Mouse (Mus musculus) megakaryocyte, embryonic 14.5 days (primary cell): ENCODE measurements at regions not wholly inside any gene's neighbourhood (a gene's known extent, or its start where the extent isn't known, plus 50 kb on each side); places are given as distances from the start of the nearest gene placed in this dataset.

ENCODE experiments used
- FLI1 ChIP-seq: IDR thresholded peaks from 2 replicates; pipeline ENCODE4 v1.6.1; 2012; ENCODE audit warnings: low read length, inconsistent platforms, mixed read lengths
- GATA1 ChIP-seq: IDR thresholded peaks from 3 replicates; pipeline ENCODE4 v1.6.1; 2012; ENCODE audit warnings: mixed read lengths, low read length, inconsistent platforms, borderline replicate concordance

DNA sequence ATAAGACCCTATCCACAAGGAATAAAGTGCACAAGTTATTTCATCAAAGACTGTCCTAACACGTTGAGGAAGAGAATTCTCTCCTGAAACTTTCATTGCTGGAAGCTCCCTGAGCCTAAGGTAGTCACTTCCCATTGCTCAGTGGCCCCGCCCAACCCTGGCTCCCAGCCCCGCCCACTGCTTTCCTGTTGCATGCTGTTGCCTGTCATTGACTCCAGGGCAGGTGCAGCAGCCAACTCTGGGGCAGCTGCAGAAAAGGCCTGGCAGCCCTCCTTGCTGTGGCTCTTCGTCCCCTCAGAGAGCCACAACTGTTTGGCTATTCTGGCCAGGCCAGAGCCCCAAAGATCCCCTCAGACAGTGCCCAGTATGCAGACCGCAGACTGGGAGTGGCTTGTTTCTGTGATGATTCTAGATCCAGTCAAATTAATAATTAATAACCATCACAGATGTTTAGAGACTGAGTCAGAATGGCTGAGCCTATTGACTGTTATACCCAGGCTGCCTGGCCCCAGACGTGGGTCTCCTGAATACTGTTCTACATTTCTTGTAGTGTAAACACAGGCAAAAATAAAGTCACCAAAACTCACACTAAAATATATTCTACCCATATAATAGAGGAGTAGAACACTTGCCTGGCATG, 61.8 kb upstream of the Arl4c start:
- TF ChIP-seq GATA1 (no peak), FLI1 (no peak)
